Mouse (Mus musculus): ENCODE measurements around the gene Cgrrf1.

The Cgrrf1 gene

DNA sequence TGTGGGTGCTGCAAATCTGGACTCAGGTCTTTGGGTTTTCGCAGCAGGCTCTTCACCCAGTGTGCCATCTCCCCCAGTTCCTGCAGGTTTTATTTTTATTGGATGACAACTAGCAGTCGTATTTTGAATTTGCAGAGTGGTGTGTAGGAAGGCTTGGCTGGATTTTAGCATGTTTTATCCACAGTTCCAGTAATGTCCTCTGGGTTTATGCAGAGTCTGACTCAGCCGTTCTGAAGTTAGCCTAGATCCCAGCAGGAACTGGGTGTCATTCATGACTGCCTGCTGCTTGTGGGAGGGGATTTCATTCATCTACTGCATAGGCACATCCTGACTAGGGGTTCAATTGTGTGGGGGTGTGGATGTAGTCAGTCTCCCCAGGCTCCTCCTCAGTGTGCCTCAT, 66.7 kb downstream of the Cgrrf1 start:
- no peak for DNase-seq

GRCm38 (mm10) chr14:46902498-46903087, 70.7 kb downstream of the Cgrrf1 start:
- no peak for DNase-seq
